Mouse (Mus musculus) E14TG2a.4 (cell line): ENCODE results near the gene Apol7a.

Source experiments
- CTCF ChIP-seq: conservative IDR thresholded peaks from 2 replicates; pipeline ENCODE4 v1.5.1; 2014; ENCODE audit warnings: low read length
- NANOG ChIP-seq: IDR thresholded peaks from 2 replicates; pipeline ENCODE4 v1.6.1; 2014; ENCODE audit warnings: borderline replicate concordance, low read length, mixed read lengths

DNA sequence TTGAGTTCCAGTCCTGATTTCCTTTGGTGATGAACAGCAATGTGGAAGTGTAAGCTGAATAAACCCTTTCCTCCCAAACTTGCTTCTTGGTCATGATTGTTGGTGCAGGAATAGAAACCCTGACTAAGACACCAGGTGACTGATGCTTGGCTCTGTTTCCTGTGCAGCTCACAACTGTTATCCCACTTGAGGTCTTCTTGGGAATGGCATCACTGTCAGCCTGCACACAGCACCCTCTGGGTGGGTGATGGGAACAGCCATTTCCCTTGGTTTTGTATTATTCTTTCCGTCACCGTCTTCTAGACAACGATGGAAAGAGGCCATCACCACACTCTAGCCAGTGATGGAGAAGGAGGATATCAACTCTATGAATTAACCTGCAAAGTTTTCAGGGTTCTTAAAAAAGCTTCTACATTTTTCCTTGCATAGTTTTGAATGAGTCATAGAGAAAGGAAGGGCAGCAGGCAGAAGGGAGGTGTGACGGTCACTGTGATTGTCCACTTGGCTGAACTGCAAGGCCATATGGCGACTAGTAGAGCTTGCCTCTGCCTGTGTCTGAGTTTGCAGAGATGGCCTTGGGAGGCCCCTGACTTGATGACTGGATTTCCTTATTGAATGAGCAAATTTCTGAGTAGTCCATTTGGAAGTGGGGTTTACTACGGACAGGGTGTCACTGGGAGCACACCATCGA is 14.4 kb downstream of the Apol7a start:
- TF ChIP-seq CTCF (no peak), NANOG (no peak)
